Mouse (Mus musculus): ENCODE results near the gene Wars2.

GRCm38 (mm10) chr3:99110353-99111213 is 30.3 kb upstream of the Wars2 start:
- TF ChIP-seq GATA1 (IDR thresholded peaks at IDR 0.05; ENCODE audit: low read length) = no peak
- no peak for TF ChIP-seq TAL1 (IDR thresholded peaks at IDR 0.05; ENCODE audit: low read length)

All from erythroblast, embryonic 14.5 days (primary cell).